Mouse (Mus musculus): ENCODE results near the gene Cenpo. TPM values are rescaled to one million over a fixed set of nuclear protein-coding genes. Genes with fewer than 3 reads are reported as not detected.

The Cenpo gene
- polyA plus RNA-seq, 1 experiment from 2014 or later, result 20.3 TPM

GRCm38 (mm10) chr12:4173108-4173790 lies 60.8 kb downstream of the Cenpo start:
- Histone ChIP-seq H3K27me3 (no peaks in the 10 kb centered on the region), H3K9ac (replicated peaks) (no peak overlapping the region), H3K4me1 (replicated peaks) (no peaks in the 10 kb centered on the region), H3K4me2 (no peak overlapping the region), H3K27ac (no peak overlapping the region), H3K9me3 (no peaks in the 10 kb centered on the region), H3K4me3 (replicated peaks) (no peak overlapping the region), H3K36me3 (no peaks in the 10 kb centered on the region; the same call in 1 of the 2 replicates)
- WGBS, result 93% methylated on average over 15 of the region's 15 CpGs
- ATAC-seq (ENCODE audit: insufficient number of reproducible peaks, insufficient read depth, low FRiP score, low TSS enrichment, low read depth), result no peak

GRCm38 (mm10) chr12:4169622-4170021 lies 64.5 kb downstream of the Cenpo start:
- no peak for ATAC-seq (ENCODE audit: insufficient number of reproducible peaks, insufficient read depth, low FRiP score, low TSS enrichment, low read depth)
- Histone ChIP-seq H3K4me1 (replicated peaks) (0 out of 2 replicates have a peak, but pooled peaks cover 3% of the 10 kb centered on the region), H3K4me3 (replicated peaks) (no peak overlapping the region), H3K9ac (replicated peaks) (no peak overlapping the region), H3K36me3 (no peaks in the 10 kb centered on the region; the same call in 1 of the 2 replicates), H3K27ac (no peak overlapping the region), H3K9me3 (no peaks in the 10 kb centered on the region), H3K27me3 (no peaks in the 10 kb centered on the region), H3K4me2 (no peak overlapping the region)
- 83% methylated on average over 5 of the region's 5 CpGs for WGBS

GRCm38 (mm10) chr12:4169058-4169457 lies 65.0 kb downstream of the Cenpo start:
- Histone ChIP-seq H3K9me3 (no peaks in the 10 kb centered on the region), H3K4me1 (replicated peaks) (0 out of 2 replicates have a peak, but pooled peaks cover 3% of the 10 kb centered on the region), H3K4me2 (no peak overlapping the region), H3K4me3 (replicated peaks) (no peak overlapping the region), H3K36me3 (no peaks in the 10 kb centered on the region; the same call in 1 of the 2 replicates), H3K9ac (replicated peaks) (no peak overlapping the region), H3K27ac (no peak overlapping the region), H3K27me3 (no peaks in the 10 kb centered on the region)
- WGBS, result 93% methylated on average over 1 of the region's 1 CpGs
- ATAC-seq (ENCODE audit: insufficient number of reproducible peaks, insufficient read depth, low FRiP score, low TSS enrichment, low read depth), result no peak

- Histone ChIP-seq H3K36me3 (no peaks in the 10 kb centered on the region), H3K4me2 (no peak overlapping the region), H3K9ac (replicated peaks) (no peak overlapping the region), H3K4me3 (replicated peaks) (no peak overlapping the region), H3K27ac (no peak overlapping the region), H3K9me3 (no peaks in the 10 kb centered on the region), H3K27me3 (no peaks in the 10 kb centered on the region), H3K4me1 (replicated peaks) (0 out of 2 replicates have a peak, but pooled peaks cover 3% of the 10 kb centered on the region)
- no peak for ATAC-seq (ENCODE audit: insufficient number of reproducible peaks, insufficient read depth, low FRiP score, low TSS enrichment, low read depth)
- 68% methylated on average over 3 of the region's 3 CpGs for WGBS
Measured at GRCm38 (mm10) chr12:4166970-4167369, 67.1 kb downstream of the Cenpo start.

GRCm38 (mm10) chr12:4162886-4163285 lies 71.2 kb downstream of the Cenpo start:
- H3K4me1 ChIP-seq (replicated peaks), result peaks cover 10% of the 10 kb centered on the region; the same call in 1 of the 2 replicates
- H3K36me3 ChIP-seq, result no peaks in the 10 kb centered on the region
- H3K27ac ChIP-seq, result no peak overlapping the region
- no peak overlapping the region for H3K4me2 ChIP-seq
- H3K9me3 ChIP-seq, result no peaks in the 10 kb centered on the region
- ATAC-seq (ENCODE audit: insufficient number of reproducible peaks, insufficient read depth, low FRiP score, low TSS enrichment, low read depth), result no peak
- H3K4me3 ChIP-seq (replicated peaks), result no peak overlapping the region
- no peaks in the 10 kb centered on the region for H3K27me3 ChIP-seq
- no peak overlapping the region for H3K9ac ChIP-seq (replicated peaks)
- 64% methylated on average over 2 of the region's 2 CpGs for WGBS

GRCm38 (mm10) chr12:4160322-4160721 lies 73.8 kb downstream of the Cenpo start:
- Histone ChIP-seq H3K4me1 (replicated peaks) (peaks cover 10% of the 10 kb centered on the region; the same call in 1 of the 2 replicates), H3K9me3 (no peaks in the 10 kb centered on the region), H3K9ac (replicated peaks) (no peak overlapping the region), H3K4me2 (no peak overlapping the region), H3K36me3 (no peaks in the 10 kb centered on the region), H3K27ac (no peak overlapping the region), H3K4me3 (replicated peaks) (no peak overlapping the region), H3K27me3 (no peaks in the 10 kb centered on the region)
- no peak for ATAC-seq (ENCODE audit: insufficient number of reproducible peaks, insufficient read depth, low FRiP score, low TSS enrichment, low read depth)
- 71% methylated on average over 7 of the region's 7 CpGs for WGBS

GRCm38 (mm10) chr12:4158868-4159632 lies 75.0 kb downstream of the Cenpo start:
- ATAC-seq (ENCODE audit: insufficient number of reproducible peaks, insufficient read depth, low FRiP score, low TSS enrichment, low read depth), result no peak
- Histone ChIP-seq H3K9ac (replicated peaks) (no peak overlapping the region), H3K27ac (no peak overlapping the region), H3K36me3 (no peaks in the 10 kb centered on the region), H3K4me1 (replicated peaks) (peaks cover 8% of the 10 kb centered on the region; the same call in 1 of the 2 replicates), H3K9me3 (no peaks in the 10 kb centered on the region), H3K4me3 (replicated peaks) (no peak overlapping the region), H3K27me3 (no peaks in the 10 kb centered on the region), H3K4me2 (no peak overlapping the region)
- whole genome bisulfite sequencing, result 92% methylated on average over 7 of the region's 7 CpGs

GRCm38 (mm10) chr12:4158179-4158578 lies 75.9 kb downstream of the Cenpo start:
- no peak overlapping the region for H3K4me2 ChIP-seq
- no peaks in the 10 kb centered on the region for H3K9me3 ChIP-seq
- peaks cover 8% of the 10 kb centered on the region; the same call in 1 of the 2 replicates for H3K4me1 ChIP-seq (replicated peaks)
- no peaks in the 10 kb centered on the region for H3K36me3 ChIP-seq
- H3K4me3 ChIP-seq (replicated peaks), result no peak overlapping the region
- H3K27ac ChIP-seq, result no peak overlapping the region
- no peak for ATAC-seq (ENCODE audit: insufficient number of reproducible peaks, insufficient read depth, low FRiP score, low TSS enrichment, low read depth)
- no peak overlapping the region for H3K9ac ChIP-seq (replicated peaks)
- WGBS, result 87% methylated on average over 3 of the region's 3 CpGs
- H3K27me3 ChIP-seq, result no peaks in the 10 kb centered on the region

GRCm38 (mm10) chr12:4157466-4157865 lies 76.6 kb downstream of the Cenpo start:
- H3K4me1 ChIP-seq (replicated peaks), result peaks cover 8% of the 10 kb centered on the region; the same call in 1 of the 2 replicates
- WGBS, result 77% methylated on average over 2 of the region's 2 CpGs
- ATAC-seq (ENCODE audit: insufficient number of reproducible peaks, insufficient read depth, low FRiP score, low TSS enrichment, low read depth), result no peak
- H3K4me2 ChIP-seq, result no peak overlapping the region
- H3K27ac ChIP-seq, result no peak overlapping the region
- H3K36me3 ChIP-seq, result no peaks in the 10 kb centered on the region
- H3K27me3 ChIP-seq, result no peaks in the 10 kb centered on the region
- H3K9ac ChIP-seq (replicated peaks), result no peak overlapping the region
- no peaks in the 10 kb centered on the region for H3K9me3 ChIP-seq
- H3K4me3 ChIP-seq (replicated peaks), result no peak overlapping the region

GRCm38 (mm10) chr12:4151969-4152368 lies 82.1 kb downstream of the Cenpo start:
- Histone ChIP-seq H3K9ac (replicated peaks) (no peak overlapping the region), H3K27me3 (no peaks in the 10 kb centered on the region), H3K27ac (no peak overlapping the region), H3K4me3 (replicated peaks) (no peak overlapping the region), H3K9me3 (no peaks in the 10 kb centered on the region), H3K36me3 (no peaks in the 10 kb centered on the region), H3K4me1 (replicated peaks) (no peaks in the 10 kb centered on the region), H3K4me2 (no peak overlapping the region)
- no peak for ATAC-seq (ENCODE audit: insufficient number of reproducible peaks, insufficient read depth, low FRiP score, low TSS enrichment, low read depth)
- WGBS, result 91% methylated on average over 3 of the region's 3 CpGs

- WGBS, result 89% methylated on average over 2 of the region's 2 CpGs
- Histone ChIP-seq H3K4me1 (replicated peaks) (no peaks in the 10 kb centered on the region), H3K27me3 (no peaks in the 10 kb centered on the region), H3K9ac (replicated peaks) (no peak overlapping the region), H3K27ac (no peak overlapping the region), H3K9me3 (no peaks in the 10 kb centered on the region), H3K36me3 (no peaks in the 10 kb centered on the region; the same call in 1 of the 2 replicates), H3K4me2 (no peak overlapping the region), H3K4me3 (replicated peaks) (no peak overlapping the region)
- no peak for ATAC-seq (ENCODE audit: insufficient number of reproducible peaks, insufficient read depth, low FRiP score, low TSS enrichment, low read depth)
Measured at GRCm38 (mm10) chr12:4150936-4151335, 83.2 kb downstream of the Cenpo start.

Measured in limb, embryonic 12.5 days (tissue).